Mouse (Mus musculus) midbrain, embryonic 14.5 days (tissue): ENCODE measurements at regions not wholly inside any gene's neighbourhood (a gene's known extent, or its start where the extent isn't known, plus 50 kb on each side); places are given as distances from the start of the nearest gene placed in this dataset.

Experiments
- ATAC-seq: fragments of 200-750 bp; cut with Nextera tagmentation; 2 replicates; pipeline ENCODE4 v1.8.0; 2017; ENCODE audit warnings: moderate number of reproducible peaks, moderate library complexity; ENCODE audit not compliant: low FRiP score, low TSS enrichment
- DNase-seq: peaks from one replicate; pipeline ENCODE4 v3.0.0-alpha.2; 2015
- H3K27ac ChIP-seq: fragments of 300-500 bp; sonication (generic); replicated peaks from 2 replicates; pipeline ENCODE4 v1.5.1; 2014; ENCODE audit warnings: mild to moderate bottlenecking, low read depth, low read length, moderate library complexity
- H3K27me3 ChIP-seq: fragments of 300-500 bp; sonication (generic); 2 replicates; pipeline ENCODE4 v1.6.1; 2014; ENCODE audit warnings: low read length, control low read depth, mixed read lengths; ENCODE audit not compliant: control insufficient read depth, insufficient read depth
- H3K36me3 ChIP-seq: fragments of 300-500 bp; sonication (generic); 2 replicates; pipeline ENCODE4 v1.6.1; 2014; ENCODE audit warnings: low read length, control low read depth; ENCODE audit not compliant: control insufficient read depth, insufficient read depth
- H3K4me1 ChIP-seq: fragments of 300-500 bp; sonication (generic); 2 replicates; pipeline ENCODE4 v1.6.1; 2014; ENCODE audit warnings: mild to moderate bottlenecking, antibody characterized with exemption, low read length, control low read depth; ENCODE audit not compliant: control insufficient read depth, insufficient read depth
- H3K4me2 ChIP-seq: fragments of 300-500 bp; sonication (generic); 2 replicates; pipeline ENCODE4 v1.6.1; 2014; ENCODE audit warnings: mild to moderate bottlenecking, low read length, moderate library complexity
- H3K4me3 ChIP-seq: fragments of 300-500 bp; sonication (generic); replicated peaks from 2 replicates; pipeline ENCODE4 v1.5.1; 2014; ENCODE audit warnings: low read depth, low read length
- H3K9ac ChIP-seq: fragments of 300-500 bp; sonication (generic); replicated peaks from 2 replicates; pipeline ENCODE4 v1.6.1; 2014; ENCODE audit warnings: mild to moderate bottlenecking, low read length, moderate library complexity
- H3K9me3 ChIP-seq: fragments of 300-500 bp; sonication (generic); 2 replicates; pipeline ENCODE4 v1.6.1; 2016; ENCODE audit warnings: low read length, control low read depth, mixed read lengths; ENCODE audit not compliant: control insufficient read depth
- WGBS: fragments of 180-500 bp; shearing (Covaris S2); extraction: QIAGEN DNeasy Blood & Tissue Kit; methylation state at CpG from one replicate; pipeline ENCODE4 v1.1.7; 2014; 5-methylcytosine and 5-hydroxymethylcytosine counted together

DNA sequence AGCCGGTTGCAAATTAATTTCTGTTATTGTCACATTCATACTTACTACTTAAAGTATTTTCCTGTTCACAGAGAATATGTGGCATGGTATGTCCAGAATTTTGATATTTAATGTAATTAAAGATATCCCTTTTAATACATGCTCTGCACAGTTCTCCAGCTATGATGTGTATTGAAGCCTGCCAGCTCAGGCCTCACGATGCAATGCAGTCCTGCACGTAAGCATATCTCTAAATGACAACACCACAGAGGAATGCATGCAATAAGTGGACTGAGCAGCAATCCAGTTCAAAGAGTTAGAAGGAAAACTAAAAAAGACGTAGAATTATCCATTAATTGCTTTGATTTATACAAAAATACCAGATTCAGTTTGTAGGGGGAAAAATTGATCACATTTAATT, 373.4 kb downstream of the Ptprc start:
- DNase-seq = no peak
- no peak overlapping the region for H3K27ac ChIP-seq
- no peaks in the 10 kb centered on the region for H3K36me3 ChIP-seq
- H3K9ac ChIP-seq = no peak overlapping the region
- H3K4me2 ChIP-seq = no peak overlapping the region
- 87% methylated on average over 4 of the region's 4 CpGs for WGBS
- no peaks in the 10 kb centered on the region for H3K27me3 ChIP-seq
- H3K4me1 ChIP-seq = no peaks in the 10 kb centered on the region
- H3K4me3 ChIP-seq = no peak overlapping the region
- H3K9me3 ChIP-seq = no peaks in the 10 kb centered on the region
- no peak for ATAC-seq

DNA sequence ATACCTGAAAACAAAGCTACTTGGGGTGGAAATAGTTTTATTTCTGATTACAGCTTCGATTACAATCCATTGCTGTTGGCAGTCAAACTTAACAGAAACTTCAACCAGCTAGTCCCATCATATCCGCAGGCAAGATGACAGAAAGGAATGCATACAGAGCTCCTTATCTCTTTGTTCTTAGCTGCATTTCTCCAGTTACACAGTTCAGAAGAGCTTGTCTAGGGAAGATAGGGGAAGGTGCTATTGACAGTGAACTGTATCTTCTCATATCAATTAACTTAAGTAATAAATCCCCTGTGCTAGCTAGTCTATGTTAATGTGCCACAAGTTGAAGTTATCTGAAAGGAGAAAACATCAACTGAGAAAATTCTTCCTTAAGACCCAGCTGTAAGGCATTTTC, 374.8 kb downstream of the Ptprc start:
- DNase-seq (no peak), ATAC-seq (no peak)

DNA sequence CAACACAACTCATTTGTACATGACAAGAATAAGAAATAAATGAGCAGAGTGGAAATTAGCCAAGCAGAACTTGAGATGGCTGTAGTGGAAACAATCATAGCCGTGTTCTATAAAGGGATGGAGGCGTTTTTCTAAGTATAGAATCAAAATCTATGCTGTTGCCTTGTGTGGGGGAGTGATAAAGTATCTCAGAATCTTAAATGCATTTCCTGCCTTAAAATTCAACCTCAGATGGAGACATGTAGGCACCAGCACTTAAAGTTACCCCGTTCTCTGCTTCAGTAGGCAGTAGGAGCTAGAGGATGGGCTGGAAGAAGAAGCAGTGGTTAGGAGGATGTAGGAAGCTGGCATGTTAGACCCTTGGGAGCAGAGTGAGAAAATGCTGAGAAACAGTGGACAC, 386.7 kb downstream of the Ptprc start:
- Histone ChIP-seq H3K4me2 (no peak overlapping the region), H3K4me1 (no peaks in the 10 kb centered on the region), H3K27me3 (no peaks in the 10 kb centered on the region), H3K36me3 (no peaks in the 10 kb centered on the region), H3K27ac (no peak overlapping the region), H3K4me3 (no peak overlapping the region), H3K9ac (no peak overlapping the region), H3K9me3 (no peaks in the 10 kb centered on the region)
- DNase-seq (no peak), ATAC-seq (no peak)
- 92% methylated on average over 3 of the region's 3 CpGs for WGBS

More for the DNA sequence above, 374.8 kb downstream of the Ptprc start:
- Histone ChIP-seq H3K4me3 (no peak overlapping the region), H3K27me3 (no peaks in the 10 kb centered on the region), H3K4me2 (no peak overlapping the region), H3K9ac (no peak overlapping the region), H3K4me1 (no peaks in the 10 kb centered on the region), H3K36me3 (no peaks in the 10 kb centered on the region), H3K27ac (no peak overlapping the region), H3K9me3 (no peaks in the 10 kb centered on the region)
- 86% methylated on average over 2 of the region's 2 CpGs for WGBS

DNA sequence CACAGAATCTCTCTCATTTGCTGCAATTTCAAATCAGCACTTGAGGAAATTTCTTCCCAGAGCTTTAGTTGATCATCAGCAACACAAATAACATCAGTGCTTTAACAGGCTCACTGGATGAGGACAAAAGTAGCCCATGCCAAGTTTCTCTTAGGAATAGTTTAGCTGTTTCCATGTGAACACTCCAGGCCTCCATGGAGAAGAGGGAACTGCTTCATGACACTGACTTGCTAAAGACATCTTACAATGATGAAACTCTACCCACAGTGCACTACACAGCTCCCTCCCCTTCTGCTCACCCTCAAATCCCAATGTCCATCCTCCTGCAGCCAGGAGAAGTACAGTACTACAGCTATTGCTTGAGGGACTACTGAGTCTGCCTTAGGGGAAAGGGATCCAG, 388.9 kb downstream of the Ptprc start:
- Histone ChIP-seq H3K27ac (no peak overlapping the region), H3K4me1 (no peaks in the 10 kb centered on the region), H3K36me3 (no peaks in the 10 kb centered on the region), H3K27me3 (no peaks in the 10 kb centered on the region), H3K4me2 (no peak overlapping the region), H3K9me3 (no peaks in the 10 kb centered on the region), H3K9ac (no peak overlapping the region), H3K4me3 (no peak overlapping the region)
- ATAC-seq = no peak
- peak; percentile 8 for DNase-seq

DNA sequence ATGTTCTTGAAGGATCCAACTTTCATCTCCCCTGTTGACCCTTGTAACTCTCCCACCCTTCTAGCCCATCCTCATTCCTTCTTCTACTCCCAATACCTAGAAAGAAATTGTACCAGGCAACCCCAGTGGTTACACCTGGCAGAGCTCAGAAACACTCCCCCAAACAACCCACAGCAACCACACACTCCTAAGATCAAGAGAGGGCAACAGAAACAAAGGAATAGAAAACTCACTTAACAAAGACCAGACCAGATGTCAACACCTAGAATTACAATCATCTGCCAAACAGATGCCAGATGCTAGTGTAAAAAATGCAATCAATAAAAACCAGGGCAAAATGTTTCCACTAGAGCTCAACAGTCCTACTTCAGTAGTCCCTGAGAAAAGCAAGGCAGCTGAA, 400.9 kb downstream of the Ptprc start:
- Histone ChIP-seq H3K27ac (no peak overlapping the region), H3K4me2 (no peak overlapping the region), H3K4me3 (no peak overlapping the region), H3K4me1 (no peaks in the 10 kb centered on the region), H3K36me3 (no peaks in the 10 kb centered on the region), H3K9ac (no peak overlapping the region), H3K9me3 (no peaks in the 10 kb centered on the region), H3K27me3 (no peaks in the 10 kb centered on the region)
- DNase-seq (no peak), ATAC-seq (no peak)

DNA sequence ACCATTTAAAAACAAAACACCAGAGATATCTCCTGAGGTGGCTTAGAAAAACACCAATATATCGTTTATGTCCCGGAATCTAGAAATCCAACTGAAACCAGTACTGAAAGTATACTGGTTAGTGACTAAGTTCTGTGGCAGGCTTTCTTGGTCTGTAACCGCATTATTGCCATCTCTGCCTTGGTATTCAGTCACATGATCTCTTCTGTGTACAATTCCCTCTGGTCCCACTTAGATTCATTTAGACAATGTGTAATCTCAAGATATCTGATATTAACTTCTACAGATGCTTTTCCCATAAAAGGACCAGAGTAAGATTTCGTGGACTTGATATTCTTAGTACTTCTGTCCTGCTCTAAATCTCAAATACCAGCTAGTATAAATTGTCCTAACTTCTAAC, 414.7 kb downstream of the Ptprc start:
- no peak for DNase-seq
- Histone ChIP-seq H3K9ac (no peak overlapping the region), H3K4me2 (no peak overlapping the region), H3K4me1 (no peaks in the 10 kb centered on the region), H3K9me3 (no peaks in the 10 kb centered on the region), H3K27ac (no peak overlapping the region), H3K4me3 (no peak overlapping the region), H3K36me3 (no peaks in the 10 kb centered on the region), H3K27me3 (no peaks in the 10 kb centered on the region)
- 92% methylated on average over 4 of the region's 4 CpGs for WGBS
- ATAC-seq = no peak

DNA sequence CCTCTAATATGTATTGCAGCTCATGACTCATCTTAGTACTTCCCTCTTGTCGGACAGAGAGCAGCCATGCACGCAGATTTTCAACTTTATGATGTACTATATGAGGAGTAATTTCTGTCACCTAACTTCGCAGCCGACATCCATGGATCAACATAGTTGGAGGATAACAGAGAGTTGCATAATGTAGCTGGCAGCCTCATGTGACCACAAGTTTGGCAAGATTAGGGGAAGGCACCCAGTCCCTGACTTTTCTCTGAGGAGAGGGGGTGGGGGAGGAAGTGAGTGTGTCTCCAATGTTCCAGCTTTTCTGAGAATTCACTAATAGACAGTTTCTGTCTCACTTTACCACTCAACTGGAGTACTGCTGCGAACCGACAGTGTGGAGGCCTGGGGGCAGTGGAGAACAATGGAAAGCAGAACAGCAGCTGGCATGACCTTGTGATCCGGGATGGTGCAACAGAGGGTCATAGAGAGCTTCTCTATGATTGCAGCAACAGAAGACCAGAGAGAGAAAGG, 424.0 kb downstream of the Ptprc start:
- H3K4me3 ChIP-seq = no peak overlapping the region
- no peak overlapping the region for H3K9ac ChIP-seq
- DNase-seq = no peak
- WGBS = 78% methylated on average over 7 of the region's 7 CpGs
- no peaks in the 10 kb centered on the region for H3K36me3 ChIP-seq
- no peak for ATAC-seq
- no peaks in the 10 kb centered on the region for H3K9me3 ChIP-seq
- H3K4me2 ChIP-seq = no peak overlapping the region
- H3K27ac ChIP-seq = no peak overlapping the region
- H3K27me3 ChIP-seq = no peaks in the 10 kb centered on the region
- H3K4me1 ChIP-seq = no peaks in the 10 kb centered on the region

DNA sequence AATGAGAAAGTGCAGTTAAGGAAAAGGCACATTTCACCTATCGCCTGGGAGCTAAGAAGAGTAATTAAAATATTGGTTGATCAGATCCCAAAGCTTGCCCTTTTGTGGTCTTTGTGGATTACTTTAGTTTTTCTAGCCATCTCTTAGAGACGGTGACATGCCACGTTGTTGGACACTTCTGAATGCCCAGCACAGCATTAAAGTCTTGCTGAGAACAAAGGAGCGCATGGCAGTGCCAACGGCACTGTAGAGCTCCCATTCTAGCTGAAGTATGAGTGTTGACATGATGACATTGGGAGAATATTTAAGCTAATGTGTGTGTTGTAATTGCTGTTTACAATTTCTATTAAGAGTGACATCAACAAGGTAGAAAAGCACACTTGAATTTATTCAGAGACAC, 424.6 kb downstream of the Ptprc start:
- H3K4me1 ChIP-seq = no peaks in the 10 kb centered on the region
- no peak overlapping the region for H3K27ac ChIP-seq
- no peak overlapping the region for H3K4me2 ChIP-seq
- no peak overlapping the region for H3K9ac ChIP-seq
- no peaks in the 10 kb centered on the region for H3K9me3 ChIP-seq
- 70% methylated on average over 5 of the region's 5 CpGs for WGBS
- H3K27me3 ChIP-seq = no peaks in the 10 kb centered on the region
- H3K36me3 ChIP-seq = no peaks in the 10 kb centered on the region
- no peak for ATAC-seq
- no peak overlapping the region for H3K4me3 ChIP-seq
- no peak for DNase-seq

DNA sequence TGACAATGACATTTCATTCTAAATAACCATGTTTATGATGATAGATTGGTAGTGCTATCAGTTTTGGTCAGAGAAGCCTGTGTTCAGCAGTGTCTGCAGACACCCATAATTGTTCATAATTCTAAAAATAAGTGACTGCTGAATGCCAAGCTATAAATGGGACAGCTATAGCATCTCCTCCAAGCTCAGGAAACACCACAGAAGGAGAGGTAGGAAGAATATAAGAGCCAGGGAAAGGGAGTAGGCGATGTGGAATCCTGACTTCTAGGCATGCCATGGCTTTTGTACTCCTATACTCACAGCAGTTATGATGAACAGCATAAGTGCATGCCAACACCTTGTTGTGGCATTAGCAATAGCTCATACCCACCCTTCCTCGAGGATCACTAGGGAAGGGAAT, 429.4 kb downstream of the Ptprc start:
- no peak for DNase-seq
- H3K4me2 ChIP-seq = no peak overlapping the region
- H3K27ac ChIP-seq = no peak overlapping the region
- H3K9me3 ChIP-seq = no peaks in the 10 kb centered on the region
- no peak overlapping the region for H3K9ac ChIP-seq
- no peak for ATAC-seq
- no peaks in the 10 kb centered on the region for H3K36me3 ChIP-seq
- no peaks in the 10 kb centered on the region for H3K4me1 ChIP-seq
- WGBS = 78% methylated on average over 2 of the region's 2 CpGs
- H3K4me3 ChIP-seq = no peak overlapping the region
- H3K27me3 ChIP-seq = no peaks in the 10 kb centered on the region
